Mouse (Mus musculus) olfactory bulb, adult 2 months (tissue): ENCODE data around the gene Flt3l. TPM values are rescaled to one million over a fixed set of nuclear protein-coding genes. Genes with fewer than 3 reads are reported as not detected.
"Not testable (repeated sequence)": the region's sequence is repeated elsewhere in the genome, so short reads cannot be mapped to it uniquely, and the experiment has no call there.

ENCODE experiments used
- H3K27ac ChIP-seq: fragments of 200-500 bp; 2 replicates; pipeline ENCODE4 v1.5.1; 2012; ENCODE audit warnings: low read depth, low read length; ENCODE audit not compliant: insufficient read depth
- H3K4me1 ChIP-seq: fragments of 200-500 bp; 2 replicates; pipeline ENCODE4 v1.6.1; 2012; ENCODE audit warnings: low read length; ENCODE audit not compliant: control insufficient read depth, insufficient read depth
- H3K4me3 ChIP-seq: fragments of 200-500 bp; 2 replicates; pipeline ENCODE4 v1.5.1; 2012; ENCODE audit warnings: mild to moderate bottlenecking, low read depth, low read length, moderate library complexity; ENCODE audit not compliant: insufficient read depth
- CTCF ChIP-seq: fragments of 200-500 bp; IDR thresholded peaks from 2 replicates; pipeline ENCODE4 v1.5.1; 2012; ENCODE audit warnings: low read depth, mild to moderate bottlenecking, low read length, moderate library complexity; ENCODE audit not compliant: insufficient read depth
- POLR2A ChIP-seq: fragments of 200-500 bp; IDR thresholded peaks from 2 replicates; pipeline ENCODE4 v1.6.1; 2012; ENCODE audit warnings: mild to moderate bottlenecking, low read depth, low read length, moderate library complexity; ENCODE audit not compliant: insufficient read depth
- WGBS: fragments of 180-500 bp; shearing (Covaris S2); methylation state at CpG from one replicate; pipeline ENCODE4 v1.1.7; 2018; 5-methylcytosine and 5-hydroxymethylcytosine counted together
- polyA plus RNA-seq: library from polyadenylated mRNA; stranded (reverse); fragments of >200 nt; gene quantifications from 2 replicates; pipeline ENCODE4 v1.2.4, GENCODE M21; 2012; ENCODE audit warnings: low replicate concordance; ENCODE audit not compliant: missing spikeins, insufficient read depth, insufficient read length

The Flt3l gene
- polyA plus RNA-seq, 1 experiment: not detected

DNA sequence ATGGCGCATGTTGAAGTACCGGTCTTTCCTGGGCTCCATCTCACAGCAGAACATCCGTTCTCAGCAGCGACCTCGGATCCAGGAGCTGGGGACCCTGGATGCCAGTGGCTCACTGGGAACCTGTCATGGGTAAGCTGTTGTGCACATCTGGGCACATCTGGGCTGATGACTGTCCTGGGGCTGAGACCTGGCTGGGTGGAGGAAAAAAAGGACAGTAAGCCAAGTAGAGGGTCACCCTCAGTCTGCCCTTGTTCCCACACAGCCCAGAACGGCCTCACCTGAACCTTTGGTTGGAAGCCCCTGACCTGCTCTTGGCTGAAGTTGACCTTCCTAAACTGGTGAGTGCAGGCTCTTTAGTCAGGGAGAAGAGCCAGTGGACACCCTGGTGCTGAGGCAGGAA lies 22.8 kb upstream of the Flt3l start:
- Histone ChIP-seq H3K4me3 (no peak overlapping the region), H3K4me1 (peaks cover 11% of the 10 kb centered on the region), H3K27ac (no peak overlapping the region)
- no peak for TF ChIP-seq POLR2A
- TF ChIP-seq CTCF: no peak
- 98% methylated on average over 6 of the region's 6 CpGs for WGBS

DNA sequence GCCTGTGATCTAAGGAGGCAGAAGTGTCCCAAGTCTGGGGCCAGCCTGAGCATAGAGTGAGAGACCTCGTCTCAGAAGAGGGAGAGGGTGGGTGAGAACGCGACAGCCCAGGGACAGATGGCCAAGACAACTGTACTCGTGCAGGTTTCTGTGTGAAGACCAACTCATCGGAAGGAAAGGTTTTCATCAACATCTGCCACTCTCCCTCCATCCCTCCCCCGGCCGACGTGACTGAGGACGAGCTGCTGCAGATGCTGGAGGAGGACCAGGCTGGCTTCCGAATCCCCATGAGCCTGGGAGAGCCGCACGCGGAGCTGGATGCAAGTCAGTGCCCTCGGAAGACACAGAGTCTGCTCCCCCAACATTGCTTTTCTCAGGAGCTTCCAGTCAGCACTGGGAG lies 21.2 kb upstream of the Flt3l start:
- no peak overlapping the region for H3K27ac ChIP-seq
- TF ChIP-seq POLR2A (no peak), CTCF (no peak)
- no peak overlapping the region for H3K4me3 ChIP-seq
- peaks cover 9% of the 10 kb centered on the region for H3K4me1 ChIP-seq
- WGBS: 87% methylated on average over 14 of the region's 14 CpGs

DNA sequence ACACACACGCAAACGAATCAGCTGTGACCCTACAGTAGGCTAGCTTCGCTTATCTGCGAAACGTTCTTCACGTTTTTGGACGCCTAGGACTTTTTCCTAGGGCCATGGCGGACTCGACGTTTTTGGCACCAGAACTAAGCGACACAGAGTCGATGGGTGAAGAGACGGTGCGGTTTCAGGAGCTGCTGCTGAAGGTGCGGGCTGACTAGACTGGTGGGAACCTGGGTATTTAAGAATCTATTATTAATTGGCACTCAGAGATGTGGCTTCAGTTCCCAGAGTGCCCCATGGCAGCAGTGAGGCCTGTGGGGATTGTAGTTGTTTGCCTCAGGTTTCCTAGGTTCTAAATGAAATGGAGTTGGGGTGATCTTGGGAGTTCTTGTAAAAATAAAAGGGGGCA lies 20.0 kb upstream of the Flt3l start:
- Histone ChIP-seq H3K4me1 (peaks cover 4% of the 10 kb centered on the region; the same call in 1 of the 2 replicates), H3K4me3 (no peak overlapping the region), H3K27ac (no peak overlapping the region)
- WGBS: 92% methylated on average over 15 of the region's 15 CpGs
- TF ChIP-seq POLR2A (no peak), CTCF (no peak)

DNA sequence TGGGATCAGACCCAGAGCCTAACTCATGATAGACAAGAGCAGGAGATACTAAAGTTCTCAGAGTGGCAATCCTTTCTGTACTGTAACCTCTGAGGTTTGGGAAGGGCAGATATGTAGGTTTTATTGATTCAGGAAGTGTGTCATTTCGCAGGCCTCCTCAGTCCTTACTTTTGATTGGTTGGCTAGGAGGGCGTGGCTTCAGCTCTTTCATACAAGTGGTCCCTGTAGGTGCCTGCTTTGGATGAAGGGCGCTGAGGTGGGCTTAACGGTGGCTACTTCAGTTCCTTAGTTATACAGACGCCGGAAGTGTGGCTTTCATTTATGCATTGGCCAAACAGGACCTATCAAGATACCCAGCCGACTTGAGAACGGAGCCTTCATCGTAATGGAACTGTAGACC lies 19.4 kb upstream of the Flt3l start:
- H3K4me1 ChIP-seq: peaks cover 4% of the 10 kb centered on the region; the same call in 1 of the 2 replicates
- H3K27ac ChIP-seq: no peak overlapping the region
- no peak overlapping the region for H3K4me3 ChIP-seq
- TF ChIP-seq CTCF (no peak), POLR2A (no peak)
- WGBS: 88% methylated on average over 9 of the region's 9 CpGs

DNA sequence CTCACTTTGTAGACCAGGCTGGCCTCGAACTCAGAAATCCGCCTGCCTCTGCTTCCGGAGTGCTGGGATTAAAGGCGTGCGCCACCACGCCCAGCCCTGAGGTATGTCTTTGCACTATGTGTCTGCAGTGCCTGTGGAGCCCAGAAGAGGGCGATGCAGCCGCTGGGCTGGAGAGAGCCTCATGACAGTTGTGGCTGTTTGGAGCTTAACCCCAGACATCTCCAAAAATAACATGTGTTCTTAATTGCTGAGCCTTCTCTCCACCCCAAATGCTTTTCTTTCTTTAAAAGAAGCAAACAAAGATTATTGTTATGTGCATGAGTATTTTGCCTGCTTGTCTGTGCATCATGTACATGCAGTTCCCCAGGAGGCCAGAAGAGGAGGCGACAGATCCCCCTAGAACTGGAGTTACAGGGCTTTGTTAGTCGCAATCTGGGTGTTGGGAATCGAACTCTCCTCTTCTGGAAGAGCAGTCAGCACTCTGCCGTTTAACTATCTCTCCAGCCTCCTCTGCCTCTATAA lies 18.8 kb upstream of the Flt3l start:
- no peak overlapping the region for H3K27ac ChIP-seq
- peaks cover 4% of the 10 kb centered on the region; the same call in 1 of the 2 replicates for H3K4me1 ChIP-seq
- TF ChIP-seq POLR2A (no peak), CTCF (no peak)
- H3K4me3 ChIP-seq: 0 out of 2 replicates have a peak overlapping the region, but pooled peaks have one; percentile 8
- 73% methylated on average over 12 of the region's 12 CpGs for WGBS

DNA sequence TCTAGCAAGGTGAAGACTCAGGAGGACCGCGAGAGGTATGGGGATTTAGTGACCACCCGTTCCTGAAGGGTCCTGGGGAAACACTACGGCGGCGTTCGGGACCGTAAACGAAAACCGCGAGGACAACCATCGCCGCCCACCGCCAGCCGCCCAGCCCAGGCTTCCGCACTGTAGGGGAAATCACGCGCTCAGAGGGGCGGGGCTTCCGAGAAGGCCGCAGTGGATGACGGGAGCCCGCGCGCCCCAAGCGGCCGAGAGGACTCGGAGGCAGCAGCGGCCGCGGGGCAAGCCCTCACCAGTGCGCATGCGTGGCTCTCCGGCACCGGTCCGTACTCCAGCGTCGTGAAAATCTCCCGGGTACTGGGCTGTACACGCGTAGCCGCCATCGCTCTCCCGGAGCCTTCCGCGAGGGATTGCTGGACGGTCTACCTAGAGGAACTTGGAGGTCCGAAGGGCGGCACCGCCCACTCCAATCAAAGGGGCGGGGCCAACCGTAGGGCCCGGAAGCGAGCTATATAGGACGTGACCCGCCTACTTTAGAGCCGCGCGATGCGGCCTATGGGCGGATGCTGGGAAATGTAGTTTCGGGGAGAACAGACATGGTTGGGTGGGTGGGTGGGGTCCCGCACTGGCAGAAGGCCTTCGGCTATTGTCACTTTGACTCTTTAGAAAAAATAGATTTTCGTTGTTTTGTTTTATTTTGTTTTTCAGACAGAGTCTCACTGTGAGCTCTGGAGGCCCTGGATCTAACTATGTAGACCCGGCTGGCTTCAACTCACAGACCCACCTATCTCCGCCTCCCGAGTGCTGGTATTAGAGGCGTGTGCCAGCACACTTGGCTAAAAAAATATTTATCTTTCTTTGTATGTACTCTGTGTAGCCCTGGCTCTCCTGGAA lies 18.1 kb upstream of the Flt3l start, which contains the start of the genes Pih1d1 and Aldh16a1:
Gene Pih1d1 (plus strand): TSS at position 208 of the 897 bp plus-strand sequence.
Gene Aldh16a1 (minus strand): TSS at position 489 of the 897 bp plus-strand sequence.
- Histone ChIP-seq H3K4me1 (peaks cover 4% of the 10 kb centered on the region; the same call in 1 of the 2 replicates), H3K4me3 (peak within 1 kb of the TSS; percentile 77), H3K27ac (peak within 1 kb of the TSS; percentile 92)
- peak; percentile 99 for TF ChIP-seq POLR2A
- TF ChIP-seq CTCF: peak; percentile 51; the same call in 1 of the 2 replicates
- 3% methylated on average over 69 of the region's 69 CpGs for WGBS

DNA sequence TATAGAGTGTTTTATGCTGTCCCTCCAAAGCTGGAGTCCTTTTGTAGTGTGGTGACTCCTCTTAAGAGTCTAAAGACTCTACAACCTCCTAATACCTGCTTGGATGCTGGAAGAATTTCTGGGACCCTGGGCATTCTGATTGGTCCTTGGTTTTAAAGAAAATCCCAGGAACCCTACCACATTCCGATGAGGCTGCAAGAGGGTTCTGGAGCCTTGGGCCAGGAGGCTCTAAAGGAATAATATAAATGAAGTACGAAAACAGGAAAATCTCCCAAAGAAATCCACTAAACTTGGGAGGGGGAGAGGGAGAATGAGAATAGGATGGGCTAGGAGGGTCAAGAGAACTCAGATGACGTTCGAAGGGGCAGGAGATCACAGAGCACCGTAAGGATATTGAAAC lies 17.4 kb upstream of the Flt3l start:
- TF ChIP-seq CTCF (no peak), POLR2A (no peak)
- Histone ChIP-seq H3K4me3 (peak overlapping the region; percentile 77), H3K27ac (peak overlapping the region; percentile 76), H3K4me1 (peaks cover 4% of the 10 kb centered on the region; the same call in 1 of the 2 replicates)
- WGBS: 2% methylated on average over 5 of the region's 5 CpGs

DNA sequence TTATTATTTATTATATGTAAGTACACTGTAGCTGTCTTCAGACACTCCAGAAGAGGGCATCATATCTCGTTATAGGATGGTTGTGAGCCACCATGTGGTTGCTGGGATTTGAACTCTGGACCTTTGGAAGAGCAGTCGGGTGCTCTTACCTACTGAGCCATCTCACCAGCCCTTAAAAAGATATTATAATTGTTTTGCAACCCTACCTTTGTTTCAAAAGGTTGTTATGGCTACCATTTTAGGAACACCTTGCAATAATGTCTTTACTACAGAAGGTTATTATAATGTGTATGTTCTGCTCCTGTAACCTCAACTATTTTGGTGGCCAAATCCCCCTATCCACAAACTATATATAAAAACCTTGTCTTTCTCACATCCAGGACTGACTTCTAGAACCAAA lies 16.8 kb upstream of the Flt3l start:
- not testable (repeated sequence) for H3K27ac ChIP-seq, H3K4me3 ChIP-seq, H3K4me1 ChIP-seq
- WGBS: 94% methylated on average over 2 of the region's 2 CpGs

DNA sequence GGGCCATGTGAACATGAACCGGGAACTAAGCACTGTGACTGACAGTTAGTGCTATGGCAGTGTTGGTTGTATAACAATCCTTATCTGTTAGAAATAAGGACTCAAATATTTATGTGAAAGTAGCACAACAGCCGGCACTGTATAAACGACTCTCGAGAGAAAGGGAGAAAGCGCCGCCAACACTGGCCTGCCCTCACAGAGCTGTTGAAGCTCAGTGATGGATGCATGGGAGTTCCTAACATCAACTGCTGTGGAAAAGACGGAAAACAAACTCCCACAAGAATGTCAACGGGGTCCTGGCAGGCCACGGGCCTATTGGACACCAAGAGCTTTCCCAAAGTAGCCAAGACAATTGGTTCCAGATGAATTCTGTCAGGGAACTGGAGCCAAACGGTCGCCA lies 15.1 kb upstream of the Flt3l start:
- 41% methylated on average over 11 of the region's 11 CpGs for WGBS
- TF ChIP-seq POLR2A: no peak
- TF ChIP-seq CTCF: no peak
- H3K4me1 ChIP-seq: peaks cover 4% of the 10 kb centered on the region; the same call in 1 of the 2 replicates
- H3K27ac ChIP-seq: no peak overlapping the region
- H3K4me3 ChIP-seq: no peak overlapping the region
